Mouse (Mus musculus) ES-Bruce4 (cell line): ENCODE measurements around the gene Catsperb.
"Not testable (repeated sequence)": the region's sequence is repeated elsewhere in the genome, so short reads cannot be mapped to it uniquely, and the experiment has no call there.

Source experiments
- CTCF ChIP-seq: IDR thresholded peaks from one replicate; pipeline ENCODE4 v1.8.1; 2011; ENCODE audit warnings: low read depth, low read length
- POLR2A ChIP-seq: IDR thresholded peaks from one replicate; pipeline ENCODE4 v1.8.1; 2011; ENCODE audit warnings: low read length; ENCODE audit not compliant: insufficient read depth

DNA sequence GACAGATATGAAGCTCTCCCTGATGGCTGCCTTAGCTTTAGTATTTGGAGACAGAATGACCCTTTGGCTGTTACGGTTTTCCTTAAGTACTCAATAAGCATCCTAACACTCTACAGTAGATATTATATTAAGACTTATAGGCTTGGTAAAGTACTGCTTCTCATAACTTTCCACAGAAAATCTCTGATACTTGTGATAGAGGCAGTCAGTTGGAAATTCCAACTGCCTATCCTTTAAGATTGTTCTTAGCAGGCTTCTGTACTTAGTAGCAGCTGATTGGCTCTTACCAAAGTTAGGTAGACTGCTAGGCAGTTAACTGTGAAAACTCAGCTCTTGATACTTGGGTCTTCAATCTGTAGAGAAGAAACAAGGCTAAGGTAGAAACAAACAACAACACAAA is at the start of gene Catsperb:
- not testable (repeated sequence) for TF ChIP-seq POLR2A, CTCF
